Mouse (Mus musculus): ENCODE results near the gene Ptprd. TPM values are rescaled to one million over a fixed set of nuclear protein-coding genes. Genes with fewer than 3 reads are reported as not detected.

The Ptprd gene
- polyA plus RNA-seq, 1 experiment from 2014 or later = 76.0 TPM

DNA sequence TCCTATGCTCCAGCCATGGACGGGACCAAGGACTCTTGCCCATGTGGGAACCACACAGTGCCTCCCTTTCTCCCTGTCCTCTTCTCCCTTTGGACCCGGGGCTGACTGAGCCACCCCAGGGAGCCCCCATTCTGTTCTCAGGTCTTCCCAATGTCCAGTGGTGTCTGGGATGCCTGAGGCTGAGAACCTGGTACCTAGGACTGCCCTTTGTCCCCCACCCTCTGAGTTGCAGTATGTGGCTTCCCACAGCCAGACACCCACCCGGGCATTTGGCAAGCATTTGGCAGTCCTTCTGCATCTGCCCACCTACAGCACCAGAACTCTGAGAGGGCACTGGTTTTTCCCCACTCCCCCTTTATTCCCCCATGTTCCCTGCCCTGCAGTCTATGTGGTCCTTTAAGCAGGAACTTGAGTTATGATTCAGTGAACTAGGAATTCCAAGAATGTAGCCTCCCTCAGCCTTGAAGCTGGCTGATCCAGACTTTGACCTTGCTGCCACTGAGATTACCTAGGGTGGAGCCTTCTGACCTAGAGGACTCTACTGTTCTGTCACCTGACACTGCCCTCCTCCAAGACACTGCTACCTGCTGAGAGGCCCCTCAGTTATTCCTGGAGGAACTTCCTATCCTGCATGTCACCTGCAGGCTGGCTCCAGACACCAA lies 901.5 kb downstream of the Ptprd start:
- H3K27ac ChIP-seq (replicated peaks; ENCODE audit: low read depth, low read length) = no peak overlapping the region
- DNase-seq (no peak), ATAC-seq (ENCODE audit: low FRiP score, low TSS enrichment) (0 out of 2 replicates have a peak, but pooled peaks have one; percentile 27)
- H3K27me3 ChIP-seq (ENCODE audit: control insufficient read depth, insufficient read depth, low read length) = no peaks in the 10 kb centered on the region
- no peak overlapping the region for H3K4me3 ChIP-seq (replicated peaks; ENCODE audit: low read depth, low read length)
- H3K4me1 ChIP-seq (ENCODE audit: control insufficient read depth, insufficient read depth, low read length) = no peaks in the 10 kb centered on the region
- H3K4me2 ChIP-seq (ENCODE audit: low read length) = no peak overlapping the region
- H3K9me3 ChIP-seq (ENCODE audit: control insufficient read depth, low read length) = no peaks in the 10 kb centered on the region
- H3K36me3 ChIP-seq (ENCODE audit: control insufficient read depth, insufficient read depth, low read length) = no peaks in the 10 kb centered on the region
- 81% methylated on average over 3 of the region's 3 CpGs for WGBS
- H3K9ac ChIP-seq (replicated peaks; ENCODE audit: low read length) = no peak overlapping the region

- Histone ChIP-seq H3K27ac (replicated peaks; ENCODE audit: low read depth, low read length) (no peak overlapping the region), H3K4me2 (ENCODE audit: low read length) (no peak overlapping the region), H3K36me3 (ENCODE audit: control insufficient read depth, insufficient read depth, low read length) (no peaks in the 10 kb centered on the region), H3K27me3 (ENCODE audit: control insufficient read depth, insufficient read depth, low read length) (no peaks in the 10 kb centered on the region), H3K9me3 (ENCODE audit: control insufficient read depth, low read length) (no peaks in the 10 kb centered on the region), H3K4me1 (ENCODE audit: control insufficient read depth, insufficient read depth, low read length) (no peaks in the 10 kb centered on the region), H3K9ac (replicated peaks; ENCODE audit: low read length) (no peak overlapping the region), H3K4me3 (replicated peaks; ENCODE audit: low read depth, low read length) (no peak overlapping the region)
- 89% methylated on average over 1 of the region's 1 CpGs for WGBS
- DNase-seq = no peak
- ATAC-seq (ENCODE audit: low FRiP score, low TSS enrichment) = no peak
These were observed 928.3 kb downstream of the Ptprd start for GRCm38 (mm10) chr4:77283423-77283822.

GRCm38 (mm10) chr4:77277913-77278312 lies 933.8 kb downstream of the Ptprd start:
- no peak overlapping the region for H3K4me3 ChIP-seq (replicated peaks; ENCODE audit: low read depth, low read length)
- no peak overlapping the region for H3K4me2 ChIP-seq (ENCODE audit: low read length)
- 9% methylated on average over 4 of the region's 4 CpGs for WGBS
- ATAC-seq (ENCODE audit: low FRiP score, low TSS enrichment) (no peak), DNase-seq (peak; percentile 19)
- no peaks in the 10 kb centered on the region for H3K9me3 ChIP-seq (ENCODE audit: control insufficient read depth, low read length)
- no peaks in the 10 kb centered on the region for H3K4me1 ChIP-seq (ENCODE audit: control insufficient read depth, insufficient read depth, low read length)
- no peaks in the 10 kb centered on the region for H3K27me3 ChIP-seq (ENCODE audit: control insufficient read depth, insufficient read depth, low read length)
- no peak overlapping the region for H3K27ac ChIP-seq (replicated peaks; ENCODE audit: low read depth, low read length)
- no peaks in the 10 kb centered on the region for H3K36me3 ChIP-seq (ENCODE audit: control insufficient read depth, insufficient read depth, low read length)
- no peak overlapping the region for H3K9ac ChIP-seq (replicated peaks; ENCODE audit: low read length)

DNA sequence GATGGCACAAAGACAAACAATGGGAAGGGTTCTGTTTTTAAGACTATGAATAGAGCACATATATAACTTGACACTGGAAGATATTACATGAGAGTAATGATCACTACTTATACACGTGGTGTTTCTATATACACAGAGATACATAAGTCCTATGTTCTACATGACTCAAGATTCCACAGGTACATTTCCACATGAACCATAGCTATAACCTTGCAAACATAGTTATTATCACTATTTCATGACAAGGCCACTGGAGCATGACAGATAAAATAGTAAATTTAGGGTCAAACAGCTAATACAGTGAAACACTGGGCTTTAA lies 951.8 kb downstream of the Ptprd start:
- DNase-seq (no peak), ATAC-seq (ENCODE audit: low FRiP score, low TSS enrichment) (no peak)
- WGBS = 84% methylated on average over 1 of the region's 1 CpGs
- Histone ChIP-seq H3K27me3 (ENCODE audit: control insufficient read depth, insufficient read depth, low read length) (no peaks in the 10 kb centered on the region), H3K9me3 (ENCODE audit: control insufficient read depth, low read length) (no peaks in the 10 kb centered on the region), H3K4me3 (replicated peaks; ENCODE audit: low read depth, low read length) (no peak overlapping the region), H3K4me2 (ENCODE audit: low read length) (no peak overlapping the region), H3K27ac (replicated peaks; ENCODE audit: low read depth, low read length) (no peak overlapping the region), H3K9ac (replicated peaks; ENCODE audit: low read length) (no peak overlapping the region), H3K4me1 (ENCODE audit: control insufficient read depth, insufficient read depth, low read length) (no peaks in the 10 kb centered on the region), H3K36me3 (ENCODE audit: control insufficient read depth, insufficient read depth, low read length) (no peaks in the 10 kb centered on the region)

DNA sequence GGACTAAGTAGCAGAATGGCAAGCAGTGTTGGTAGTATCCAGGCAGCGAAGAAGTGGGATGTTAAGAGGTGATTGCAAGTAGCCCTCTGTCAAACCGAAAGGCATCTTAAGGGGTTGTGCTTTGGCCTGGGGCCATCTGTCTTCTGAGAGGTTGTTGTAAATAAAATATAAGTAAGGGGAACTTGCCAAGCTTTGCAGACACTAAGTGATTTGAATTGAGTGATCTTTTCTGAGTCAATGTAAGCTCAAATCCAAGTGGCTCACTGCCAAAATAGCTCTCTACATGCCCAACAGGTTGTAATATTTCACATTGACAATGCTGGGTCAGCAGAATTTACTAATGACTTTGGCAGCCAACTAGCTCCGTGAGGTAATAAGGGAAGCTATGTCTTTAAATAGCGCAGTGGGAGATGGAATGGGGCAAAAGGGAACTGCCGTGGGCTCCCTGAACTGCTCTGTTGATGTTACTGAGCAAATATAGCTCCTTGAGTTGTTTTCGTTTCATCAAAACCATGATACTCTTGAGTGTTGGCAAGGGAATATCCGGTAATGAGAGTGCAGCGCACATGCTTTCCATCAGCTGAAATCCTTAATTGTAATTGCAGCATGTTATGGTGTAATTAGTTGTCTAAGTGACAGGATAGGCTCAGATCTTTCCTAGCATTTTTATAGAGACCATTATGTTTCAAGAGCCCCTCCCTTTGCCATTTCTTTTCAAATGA lies 952.4 kb downstream of the Ptprd start:
- no peaks in the 10 kb centered on the region for H3K9me3 ChIP-seq (ENCODE audit: control insufficient read depth, low read length)
- no peak overlapping the region for H3K9ac ChIP-seq (replicated peaks; ENCODE audit: low read length)
- no peak overlapping the region for H3K4me2 ChIP-seq (ENCODE audit: low read length)
- no peaks in the 10 kb centered on the region for H3K4me1 ChIP-seq (ENCODE audit: control insufficient read depth, insufficient read depth, low read length)
- H3K27me3 ChIP-seq (ENCODE audit: control insufficient read depth, insufficient read depth, low read length) = no peaks in the 10 kb centered on the region
- 82% methylated on average over 8 of the region's 8 CpGs for WGBS
- no peak for ATAC-seq (ENCODE audit: low FRiP score, low TSS enrichment)
- no peak overlapping the region for H3K4me3 ChIP-seq (replicated peaks; ENCODE audit: low read depth, low read length)
- peak; percentile 36 for DNase-seq
- no peak overlapping the region for H3K27ac ChIP-seq (replicated peaks; ENCODE audit: low read depth, low read length)
- H3K36me3 ChIP-seq (ENCODE audit: control insufficient read depth, insufficient read depth, low read length) = no peaks in the 10 kb centered on the region

GRCm38 (mm10) chr4:77251188-77251587 lies 960.6 kb downstream of the Ptprd start:
- H3K27me3 ChIP-seq (ENCODE audit: control insufficient read depth, insufficient read depth, low read length) = no peaks in the 10 kb centered on the region
- DNase-seq = no peak
- no peak overlapping the region for H3K9ac ChIP-seq (replicated peaks; ENCODE audit: low read length)
- ATAC-seq (ENCODE audit: low FRiP score, low TSS enrichment) = no peak
- no peaks in the 10 kb centered on the region for H3K9me3 ChIP-seq (ENCODE audit: control insufficient read depth, low read length)
- WGBS = 76% methylated on average over 4 of the region's 4 CpGs
- H3K4me2 ChIP-seq (ENCODE audit: low read length) = no peak overlapping the region
- H3K27ac ChIP-seq (replicated peaks; ENCODE audit: low read depth, low read length) = no peak overlapping the region
- no peaks in the 10 kb centered on the region for H3K4me1 ChIP-seq (ENCODE audit: control insufficient read depth, insufficient read depth, low read length)
- no peaks in the 10 kb centered on the region for H3K36me3 ChIP-seq (ENCODE audit: control insufficient read depth, insufficient read depth, low read length)
- no peak overlapping the region for H3K4me3 ChIP-seq (replicated peaks; ENCODE audit: low read depth, low read length)

DNA sequence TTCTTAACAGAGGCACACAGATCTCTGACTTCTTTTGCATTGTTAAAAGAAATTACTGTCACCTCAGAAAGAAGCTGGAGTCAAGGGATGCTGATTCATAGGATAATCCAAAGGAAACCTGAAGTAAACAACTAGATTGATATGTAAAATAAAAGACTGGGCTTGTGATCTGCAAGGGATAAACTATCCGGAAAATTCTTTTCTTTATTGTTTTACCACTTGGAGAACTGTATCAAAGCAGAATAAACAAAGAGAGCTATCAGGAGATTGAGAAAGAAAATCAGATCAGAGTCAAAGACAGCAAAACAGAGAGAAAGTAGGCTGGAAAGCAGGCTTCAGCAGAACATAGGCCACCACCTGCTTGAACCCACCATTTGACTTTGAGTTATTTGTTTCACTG lies 962.0 kb downstream of the Ptprd start:
- H3K36me3 ChIP-seq (ENCODE audit: control insufficient read depth, insufficient read depth, low read length) = no peaks in the 10 kb centered on the region
- H3K4me1 ChIP-seq (ENCODE audit: control insufficient read depth, insufficient read depth, low read length) = no peaks in the 10 kb centered on the region
- no peak overlapping the region for H3K4me3 ChIP-seq (replicated peaks; ENCODE audit: low read depth, low read length)
- H3K27ac ChIP-seq (replicated peaks; ENCODE audit: low read depth, low read length) = no peak overlapping the region
- WGBS = 27% methylated on average over 1 of the region's 1 CpGs
- no peak overlapping the region for H3K4me2 ChIP-seq (ENCODE audit: low read length)
- ATAC-seq (ENCODE audit: low FRiP score, low TSS enrichment) (no peak), DNase-seq (no peak)
- no peak overlapping the region for H3K9ac ChIP-seq (replicated peaks; ENCODE audit: low read length)
- no peaks in the 10 kb centered on the region for H3K27me3 ChIP-seq (ENCODE audit: control insufficient read depth, insufficient read depth, low read length)
- H3K9me3 ChIP-seq (ENCODE audit: control insufficient read depth, low read length) = no peaks in the 10 kb centered on the region

- no peak for ATAC-seq (ENCODE audit: low FRiP score, low TSS enrichment)
- no peak for DNase-seq
- Histone ChIP-seq H3K36me3 (ENCODE audit: control insufficient read depth, insufficient read depth, low read length) (no peaks in the 10 kb centered on the region), H3K27ac (replicated peaks; ENCODE audit: low read depth, low read length) (no peak overlapping the region), H3K4me2 (ENCODE audit: low read length) (no peak overlapping the region), H3K9ac (replicated peaks; ENCODE audit: low read length) (no peak overlapping the region), H3K4me1 (ENCODE audit: control insufficient read depth, insufficient read depth, low read length) (no peaks in the 10 kb centered on the region), H3K9me3 (ENCODE audit: control insufficient read depth, low read length) (no peaks in the 10 kb centered on the region), H3K27me3 (ENCODE audit: control insufficient read depth, insufficient read depth, low read length) (no peaks in the 10 kb centered on the region), H3K4me3 (replicated peaks; ENCODE audit: low read depth, low read length) (no peak overlapping the region)
- WGBS = 91% methylated on average over 1 of the region's 1 CpGs
These were observed 962.8 kb downstream of the Ptprd start for GRCm38 (mm10) chr4:77248918-77249317.

GRCm38 (mm10) chr4:77241852-77242455 lies 969.8 kb downstream of the Ptprd start:
- no peaks in the 10 kb centered on the region for H3K27me3 ChIP-seq (ENCODE audit: control insufficient read depth, insufficient read depth, low read length)
- no peak overlapping the region for H3K4me3 ChIP-seq (replicated peaks; ENCODE audit: low read depth, low read length)
- WGBS = 77% methylated on average over 6 of the region's 6 CpGs
- DNase-seq = no peak
- no peak for ATAC-seq (ENCODE audit: low FRiP score, low TSS enrichment)
- H3K4me1 ChIP-seq (ENCODE audit: control insufficient read depth, insufficient read depth, low read length) = no peaks in the 10 kb centered on the region
- no peak overlapping the region for H3K9ac ChIP-seq (replicated peaks; ENCODE audit: low read length)
- no peak overlapping the region for H3K4me2 ChIP-seq (ENCODE audit: low read length)
- no peaks in the 10 kb centered on the region for H3K9me3 ChIP-seq (ENCODE audit: control insufficient read depth, low read length)
- H3K36me3 ChIP-seq (ENCODE audit: control insufficient read depth, insufficient read depth, low read length) = no peaks in the 10 kb centered on the region
- no peak overlapping the region for H3K27ac ChIP-seq (replicated peaks; ENCODE audit: low read depth, low read length)
